Mouse (Mus musculus) MEL (cell line): ENCODE results near the gene Lama5.

ENCODE experiments used
- CTCF ChIP-seq, 3 experiments: IDR thresholded peaks in 2 of 3; conservative IDR thresholded peaks in 1 of 3; 2 replicates each; pipeline ENCODE4 v1.5.1; 2011 to 2012; ENCODE audit warnings: low read length in 3 of 3, low read depth in 2 of 3, mild to moderate bottlenecking in 2 of 3, improper control_type of control experiment in 1 of 3, inconsistent platforms in 1 of 3, mixed read lengths in 1 of 3, moderate library complexity in 1 of 3; ENCODE audit not compliant: control insufficient read depth in 1 of 3, insufficient read depth in 1 of 3, poor library complexity in 1 of 3, severe bottlenecking in 1 of 3
- E2F4 ChIP-seq: IDR thresholded peaks from 2 replicates; pipeline ENCODE4 v1.6.1; 2011; ENCODE audit warnings: low read depth, low read length, improper control_type of control experiment, borderline replicate concordance
- ELF1 ChIP-seq: IDR thresholded peaks from 2 replicates; pipeline ENCODE4 v1.6.1; 2014; ENCODE audit warnings: low read depth, mild to moderate bottlenecking, inconsistent platforms, low read length, improper control_type of control experiment, moderate library complexity
- JUND ChIP-seq: IDR thresholded peaks from 2 replicates; pipeline ENCODE4 v1.6.1; 2011; ENCODE audit warnings: low read depth, mild to moderate bottlenecking, improper control_type of control experiment, low read length
- MAZ ChIP-seq: IDR thresholded peaks from 2 replicates; pipeline ENCODE4 v1.6.1; 2012; ENCODE audit warnings: low read depth, mild to moderate bottlenecking, inconsistent platforms, low read length, improper control_type of control experiment
- POLR2A ChIP-seq, 2 experiments: IDR thresholded peaks; 2 replicates each; pipeline ENCODE4 v1.6.1; 2011 to 2012; ENCODE audit warnings: low read length in 2 of 2, mild to moderate bottlenecking in 2 of 2, control low read depth in 1 of 2, improper control_type of control experiment in 1 of 2, low read depth in 1 of 2, moderate library complexity in 1 of 2; ENCODE audit not compliant: control insufficient read depth in 1 of 2, insufficient read depth in 1 of 2, poor library complexity in 1 of 2
- TAL1 ChIP-seq: IDR thresholded peaks from 2 replicates; pipeline ENCODE4 v1.6.1; 2012; ENCODE audit warnings: mild to moderate bottlenecking, inconsistent platforms, low read length, moderate library complexity, mixed read lengths
- ZC3H11A ChIP-seq: IDR thresholded peaks from 2 replicates; pipeline ENCODE4 v1.6.1; 2012; ENCODE audit warnings: low read depth, mild to moderate bottlenecking, inconsistent platforms, low read length, improper control_type of control experiment
- ZNF384 ChIP-seq: IDR thresholded peaks from 2 replicates; pipeline ENCODE4 v1.6.1; 2012; ENCODE audit warnings: low read depth, mild to moderate bottlenecking, inconsistent platforms, low read length, improper control_type of control experiment

DNA sequence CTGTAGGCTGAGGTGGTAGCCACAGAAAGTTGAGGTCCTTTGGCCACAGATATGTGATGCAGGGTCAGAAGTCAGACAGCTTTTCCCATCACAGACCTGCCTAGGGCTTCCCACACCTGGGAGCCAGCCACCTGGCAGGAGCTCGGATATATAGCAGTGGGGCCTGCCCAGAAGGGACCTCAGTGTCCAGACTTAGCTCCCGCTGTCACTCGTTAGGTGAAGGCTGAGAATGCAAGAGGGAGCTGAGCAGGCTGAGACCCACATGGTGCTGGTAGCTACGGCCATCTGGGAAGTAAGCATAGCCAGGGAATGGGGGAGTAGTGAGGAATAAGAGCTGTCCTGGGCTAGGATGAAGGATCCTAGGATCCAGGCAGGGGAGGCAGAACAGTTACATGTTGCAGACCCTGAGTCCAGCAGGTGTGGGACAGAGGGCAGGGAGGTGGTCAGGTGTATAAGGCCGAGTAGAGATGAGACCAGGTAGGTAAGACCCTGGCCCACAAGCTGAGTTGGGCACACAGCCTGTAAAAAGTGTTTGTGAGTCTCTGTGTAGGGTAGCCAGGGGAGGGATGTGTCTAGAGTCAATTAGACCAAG is 46.2 kb upstream of the Lama5 start:
- TF ChIP-seq POLR2A (IDR thresholded peaks at IDR 0.05; ENCODE audit: control insufficient read depth in 1 of 2, insufficient read depth in 1 of 2, low read depth in 1 of 2, low read length in 2 of 2, poor library complexity in 1 of 2) (no peak), MAZ (no peak), E2F4 (no peak), ZNF384 (no peak), ZC3H11A (no peak), CTCF (IDR thresholded peaks at IDR 0.05 in 2 of 3, conservative IDR thresholded peaks at IDR 0.05 in 1 of 3; ENCODE audit: control insufficient read depth in 1 of 3, insufficient read depth in 1 of 3, low read depth in 2 of 3, low read length in 3 of 3, poor library complexity in 1 of 3, severe bottlenecking in 1 of 3) (no peak), ELF1 (no peak), TAL1 (no peak), JUND (no peak)
